Mouse (Mus musculus) intestine, embryonic 16.5 days (tissue): ENCODE measurements around the gene Mettl1. TPM values are rescaled to one million over a fixed set of nuclear protein-coding genes. Genes with fewer than 3 reads are reported as not detected.
A peak's percentile ranks its signal among the peaks of the same experiment; 100 is the strongest.
"Not testable (repeated sequence)": the region's sequence is repeated elsewhere in the genome, so short reads cannot be mapped to it uniquely, and the experiment has no call there.

Source experiments
- ATAC-seq: fragments of 200-750 bp; cut with Nextera tagmentation; 2 replicates; pipeline ENCODE4 v1.8.0; 2017; ENCODE audit warnings: moderate TSS enrichment, moderate library complexity
- H3K27ac ChIP-seq: fragments of 300-500 bp; sonication (generic); 2 replicates; pipeline ENCODE4 v1.5.1; 2014; ENCODE audit warnings: mild to moderate bottlenecking, low read length
- H3K27me3 ChIP-seq: fragments of 300-500 bp; sonication (generic); replicated peaks from 2 replicates; pipeline ENCODE4 v1.6.1; 2014; ENCODE audit warnings: low read length, control low read depth, mixed read lengths; ENCODE audit not compliant: control insufficient read depth, insufficient read depth
- H3K36me3 ChIP-seq: fragments of 300-500 bp; sonication (generic); 2 replicates; pipeline ENCODE4 v1.6.1; 2014; ENCODE audit warnings: low read length, control low read depth; ENCODE audit not compliant: control insufficient read depth, insufficient read depth
- H3K4me1 ChIP-seq: fragments of 300-500 bp; sonication (generic); 2 replicates; pipeline ENCODE4 v1.6.1; 2014; ENCODE audit warnings: low read length, control low read depth, mixed read lengths; ENCODE audit not compliant: control insufficient read depth, insufficient read depth
- H3K4me2 ChIP-seq: fragments of 300-500 bp; sonication (generic); 2 replicates; pipeline ENCODE4 v1.6.1; 2014; ENCODE audit warnings: low read depth, low read length, control low read depth
- H3K4me3 ChIP-seq: fragments of 300-500 bp; sonication (generic); 2 replicates; pipeline ENCODE4 v1.5.1; 2014; ENCODE audit warnings: mild to moderate bottlenecking, low read length
- H3K9ac ChIP-seq: fragments of 300-500 bp; sonication (generic); 2 replicates; pipeline ENCODE4 v1.6.1; 2014; ENCODE audit warnings: low read depth, low read length
- H3K9me3 ChIP-seq: fragments of 300-500 bp; sonication (generic); 2 replicates; pipeline ENCODE4 v1.6.1; 2016; ENCODE audit warnings: low read length, control low read depth; ENCODE audit not compliant: control insufficient read depth
- WGBS: fragments of 180-500 bp; shearing (Covaris S2); extraction: QIAGEN DNeasy Blood & Tissue Kit; methylation state at CpG from one replicate; pipeline ENCODE4 v1.1.7; 2014; 5-methylcytosine and 5-hydroxymethylcytosine counted together
- polyA plus RNA-seq: library from polyadenylated mRNA; unstranded; fragments of >200 nt; fragmentation: Nextera tagmentation; extraction: Ambion mirVana; gene quantifications from 2 replicates; pipeline ENCODE4 v1.2.1, GENCODE M21; 2015

Mettl1 gene
- polyA plus RNA-seq, 1 experiment from 2014 or later = 48.3 TPM

DNA sequence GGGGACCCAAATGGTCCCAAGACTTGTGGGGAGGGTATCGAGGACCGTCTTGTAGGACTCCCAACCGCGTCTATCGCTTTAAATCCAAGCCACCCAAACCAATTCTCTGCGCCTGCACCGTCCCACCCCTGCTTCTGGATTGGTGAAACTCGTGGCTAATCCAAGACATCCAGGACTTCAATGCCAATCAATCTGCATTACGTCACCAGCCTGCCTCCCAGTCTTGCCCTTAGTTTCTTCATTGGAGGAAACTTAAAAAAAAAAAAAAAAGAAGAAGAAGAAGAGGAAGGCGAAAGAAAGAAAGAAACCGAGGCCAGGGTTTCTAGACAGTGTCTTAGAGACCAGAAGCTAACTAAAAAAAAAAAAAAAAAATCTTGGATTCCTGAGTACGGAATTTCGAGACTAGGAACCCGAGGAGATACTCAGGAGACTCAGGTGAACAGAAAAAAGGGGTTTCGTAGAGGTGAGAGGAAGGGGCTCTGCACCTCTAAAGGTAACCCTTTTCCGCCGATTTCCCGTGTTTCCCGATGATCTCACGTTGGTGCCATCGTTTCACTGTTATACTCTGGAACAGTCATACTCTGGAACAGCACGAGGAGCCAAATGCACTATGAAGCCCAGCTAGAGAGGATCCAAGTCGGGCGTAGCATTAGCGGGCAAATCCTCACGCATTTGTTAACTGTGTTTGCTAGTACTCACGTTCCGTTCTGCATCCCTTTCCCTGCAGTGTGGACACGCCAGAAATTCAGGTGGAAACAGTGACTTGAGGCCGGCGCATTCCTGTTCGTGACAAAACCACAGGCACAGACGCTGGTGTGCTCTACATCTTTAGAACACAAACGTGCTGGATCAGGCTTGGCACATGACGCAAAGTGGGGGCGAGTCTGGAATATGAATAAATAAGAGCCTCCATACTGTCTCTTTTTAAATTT lies 29.2 kb downstream of the Mettl1 start, which contains the start of gene Tspan31:
Gene Tspan31, minus strand, starts transcription at position 75 of the 932 bp plus-strand sequence.
- H3K4me3 ChIP-seq = peak within 1 kb of the TSS; percentile 69
- peak within 1 kb of the TSS; percentile 94 for H3K4me2 ChIP-seq
- peak; percentile 86 for ATAC-seq
- WGBS = 1% methylated on average over 36 of the region's 36 CpGs
- no peaks in the 10 kb centered on the region for H3K9me3 ChIP-seq
- H3K9ac ChIP-seq = peak within 1 kb of the TSS; percentile 84
- H3K4me1 ChIP-seq = peaks cover 23% of the 10 kb centered on the region
- peaks cover 21% of the 10 kb centered on the region for H3K36me3 ChIP-seq
- H3K27ac ChIP-seq = peak within 1 kb of the TSS; percentile 86
- peaks cover 4% of the 10 kb centered on the region; the same call in 1 of the 2 replicates for H3K27me3 ChIP-seq

DNA sequence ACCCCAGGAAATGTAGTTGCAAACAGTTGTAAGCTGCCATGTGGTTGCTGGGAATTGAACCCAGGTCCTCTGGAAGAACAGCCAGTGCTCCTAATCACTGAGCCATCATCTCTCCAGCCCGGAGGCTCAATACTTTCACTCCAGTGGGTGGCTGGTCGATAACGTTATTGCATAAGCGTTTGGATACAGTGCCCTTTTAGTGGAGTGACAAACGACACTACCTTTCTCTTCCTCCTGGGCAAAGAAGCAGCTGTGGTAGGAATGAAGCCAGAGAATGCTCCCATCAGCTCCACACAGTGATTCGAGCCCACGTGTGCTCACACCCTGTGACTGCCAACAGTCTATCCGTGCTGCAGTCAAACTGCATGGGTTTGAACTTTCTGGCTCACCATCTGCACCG lies 30.0 kb downstream of the Mettl1 start:
- peaks cover 7% of the 10 kb centered on the region; the same call in 1 of the 2 replicates for H3K27me3 ChIP-seq
- WGBS = 64% methylated on average over 9 of the region's 9 CpGs
- H3K36me3 ChIP-seq = peaks cover 16% of the 10 kb centered on the region
- peak overlapping the region; percentile 80; the same call in 1 of the 2 replicates for H3K9ac ChIP-seq
- H3K27ac ChIP-seq = no peak overlapping the region
- H3K4me3 ChIP-seq = peak overlapping the region; percentile 69
- peaks cover 23% of the 10 kb centered on the region for H3K4me1 ChIP-seq
- H3K9me3 ChIP-seq = no peaks in the 10 kb centered on the region
- peak overlapping the region; percentile 94 for H3K4me2 ChIP-seq
- ATAC-seq = no peak

DNA sequence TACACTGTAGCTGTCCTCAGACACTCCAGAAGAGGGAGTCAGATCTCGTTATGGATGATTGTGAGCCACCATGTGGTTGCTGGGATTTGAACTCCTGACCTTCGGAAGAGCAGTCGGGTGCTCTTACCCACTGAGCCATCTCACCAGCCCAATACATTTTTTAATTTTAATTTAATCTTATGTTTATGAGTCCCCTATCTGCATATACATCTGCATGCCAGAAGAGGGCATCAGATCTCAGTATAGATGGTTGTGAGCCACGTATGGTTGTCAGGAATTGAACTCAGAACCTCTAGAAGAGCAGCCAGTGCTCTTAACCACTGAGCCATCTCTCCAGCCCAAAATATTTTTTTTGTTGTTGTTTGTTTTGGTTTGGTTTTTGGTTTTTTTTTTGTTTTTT lies 31.1 kb downstream of the Mettl1 start:
- not testable (repeated sequence) for H3K36me3 ChIP-seq, H3K4me3 ChIP-seq, H3K27ac ChIP-seq, H3K9ac ChIP-seq, H3K4me2 ChIP-seq, ATAC-seq, H3K9me3 ChIP-seq, H3K27me3 ChIP-seq
- peaks cover 16% of the 10 kb centered on the region for H3K4me1 ChIP-seq
- 81% methylated on average over 4 of the region's 4 CpGs for WGBS

DNA sequence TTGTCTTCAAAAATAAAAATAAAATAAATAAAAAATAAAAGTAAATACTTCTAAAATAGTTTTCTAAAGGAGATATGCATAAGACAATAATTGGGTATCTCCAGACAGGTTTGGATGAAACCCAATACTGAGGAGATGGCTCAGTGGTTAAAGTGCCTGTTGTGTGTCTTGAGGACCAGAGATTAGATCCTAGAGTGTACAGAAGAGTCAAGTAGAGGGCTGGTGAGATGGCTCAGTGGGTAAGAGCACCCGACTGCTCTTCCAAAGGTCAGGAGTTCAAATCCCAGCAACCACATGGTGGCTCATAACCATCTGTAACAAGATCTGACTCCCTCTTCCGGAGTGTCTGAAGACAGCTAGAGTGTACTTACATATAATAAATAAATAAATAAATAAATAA lies 31.8 kb downstream of the Mettl1 start:
- not testable (repeated sequence) for H3K27ac ChIP-seq, H3K4me2 ChIP-seq, ATAC-seq, H3K36me3 ChIP-seq, H3K9ac ChIP-seq, H3K4me3 ChIP-seq, H3K9me3 ChIP-seq
- Histone ChIP-seq H3K4me1 (peaks cover 17% of the 10 kb centered on the region), H3K27me3 (peaks cover 14% of the 10 kb centered on the region)
- 65% methylated on average over 2 of the region's 2 CpGs for WGBS

DNA sequence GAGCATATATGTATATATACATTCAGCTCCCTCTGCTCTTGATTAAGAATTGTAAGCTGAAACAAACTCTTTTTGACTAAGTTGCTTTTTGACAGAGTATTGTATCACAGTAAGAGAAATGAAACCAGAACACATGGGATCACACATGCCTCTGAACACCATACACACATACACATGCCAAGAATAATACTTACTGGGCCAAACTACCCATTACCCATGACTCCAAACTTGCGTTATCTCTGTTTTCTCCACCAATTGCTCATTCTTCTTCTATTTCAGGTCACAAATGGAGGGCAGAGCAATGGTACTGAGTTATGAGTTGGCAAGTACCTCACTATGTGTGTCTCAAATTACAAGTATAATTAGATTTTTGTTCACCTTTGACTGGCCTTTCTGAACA lies 32.8 kb downstream of the Mettl1 start:
- 91% methylated on average over 1 of the region's 1 CpGs for WGBS
- Histone ChIP-seq H3K4me1 (peaks cover 21% of the 10 kb centered on the region), H3K9ac (no peak overlapping the region), H3K9me3 (no peaks in the 10 kb centered on the region), H3K27me3 (peaks cover 23% of the 10 kb centered on the region), H3K27ac (no peak overlapping the region), H3K4me3 (no peak overlapping the region), H3K4me2 (no peak overlapping the region), H3K36me3 (no peaks in the 10 kb centered on the region)
- ATAC-seq = no peak

DNA sequence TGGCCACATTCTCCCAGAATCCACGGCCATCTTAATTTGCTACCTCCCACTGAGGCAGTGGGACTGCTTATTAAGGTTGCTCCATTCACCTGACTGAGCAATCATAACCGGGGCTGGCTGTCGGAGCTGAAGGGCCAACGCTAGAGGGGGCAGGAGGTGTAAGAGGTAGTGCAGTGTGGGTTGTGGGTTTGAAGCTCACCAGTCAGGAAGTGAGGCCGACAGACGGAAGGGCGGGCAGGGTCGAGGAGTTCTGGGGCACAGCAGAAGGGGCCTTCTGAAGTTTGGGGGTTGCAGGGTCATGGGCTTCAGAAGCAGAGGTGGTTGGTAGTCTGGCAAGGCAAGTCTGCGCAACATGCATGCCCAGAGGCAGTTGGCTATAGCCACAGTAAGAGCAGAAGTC lies 33.9 kb downstream of the Mettl1 start, which contains the start of gene Agap2:
Gene Agap2, plus strand, starts transcription at position 205 of the 400 bp plus-strand sequence.
- no peak for ATAC-seq
- peaks cover 27% of the 10 kb centered on the region for H3K4me1 ChIP-seq
- H3K27me3 ChIP-seq = peaks cover 34% of the 10 kb centered on the region
- no peaks in the 10 kb centered on the region for H3K36me3 ChIP-seq
- H3K4me3 ChIP-seq = no peak within 1 kb of the TSS
- no peak within 1 kb of the TSS for H3K27ac ChIP-seq
- H3K4me2 ChIP-seq = no peak within 1 kb of the TSS
- H3K9ac ChIP-seq = no peak within 1 kb of the TSS
- 59% methylated on average over 9 of the region's 9 CpGs for WGBS
- no peaks in the 10 kb centered on the region for H3K9me3 ChIP-seq

DNA sequence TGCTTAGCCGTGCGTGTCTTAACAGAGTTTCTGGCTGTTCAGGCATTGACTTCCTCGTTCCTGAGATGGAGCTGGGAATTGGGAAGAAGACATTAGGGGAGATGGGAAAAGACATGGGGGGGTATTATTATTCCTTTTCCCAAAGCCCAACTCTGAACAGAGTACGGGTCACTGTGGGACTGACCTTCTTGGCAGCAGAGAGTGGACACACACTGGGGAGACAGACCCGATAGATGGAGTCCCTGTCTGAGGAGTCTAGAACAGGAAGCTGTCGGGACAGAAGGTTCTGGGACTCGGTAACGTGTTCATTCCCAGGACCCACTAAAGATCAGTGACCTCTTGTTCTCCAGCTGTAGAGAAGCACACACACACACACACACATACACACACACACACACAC lies 34.4 kb downstream of the Mettl1 start:
- H3K27me3 ChIP-seq = peaks cover 40% of the 10 kb centered on the region
- peaks cover 32% of the 10 kb centered on the region for H3K4me1 ChIP-seq
- H3K9me3 ChIP-seq = no peaks in the 10 kb centered on the region
- H3K4me2 ChIP-seq = no peak overlapping the region
- ATAC-seq = no peak
- no peak overlapping the region for H3K4me3 ChIP-seq
- H3K9ac ChIP-seq = no peak overlapping the region
- H3K36me3 ChIP-seq = no peaks in the 10 kb centered on the region
- no peak overlapping the region for H3K27ac ChIP-seq
- WGBS = 68% methylated on average over 8 of the region's 8 CpGs

DNA sequence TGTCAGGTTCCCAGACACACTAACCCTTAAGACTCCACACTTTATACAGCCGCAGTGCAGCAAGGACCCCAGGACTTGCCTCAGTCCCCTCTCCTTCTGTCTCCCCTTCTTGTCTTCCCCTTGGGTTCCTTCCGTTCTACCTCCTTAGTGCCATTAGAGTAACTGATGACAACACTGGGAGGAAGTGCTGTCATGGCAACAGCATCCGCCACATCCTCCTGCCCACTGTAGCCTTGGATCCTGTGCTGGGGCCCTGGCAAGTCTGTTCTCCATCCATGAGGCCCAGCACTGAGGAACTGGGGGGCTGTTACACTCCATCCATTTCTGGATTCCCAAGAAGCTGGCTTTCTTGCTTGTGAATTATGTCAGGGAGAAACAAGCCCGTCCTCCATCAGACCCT lies 34.9 kb downstream of the Mettl1 start:
- no peaks in the 10 kb centered on the region for H3K9me3 ChIP-seq
- no peak overlapping the region for H3K4me2 ChIP-seq
- WGBS = 33% methylated on average over 4 of the region's 4 CpGs
- no peaks in the 10 kb centered on the region for H3K36me3 ChIP-seq
- H3K27ac ChIP-seq = no peak overlapping the region
- H3K4me1 ChIP-seq = peaks cover 33% of the 10 kb centered on the region
- peaks cover 44% of the 10 kb centered on the region for H3K27me3 ChIP-seq
- ATAC-seq = no peak
- no peak overlapping the region for H3K9ac ChIP-seq
- no peak overlapping the region for H3K4me3 ChIP-seq

DNA sequence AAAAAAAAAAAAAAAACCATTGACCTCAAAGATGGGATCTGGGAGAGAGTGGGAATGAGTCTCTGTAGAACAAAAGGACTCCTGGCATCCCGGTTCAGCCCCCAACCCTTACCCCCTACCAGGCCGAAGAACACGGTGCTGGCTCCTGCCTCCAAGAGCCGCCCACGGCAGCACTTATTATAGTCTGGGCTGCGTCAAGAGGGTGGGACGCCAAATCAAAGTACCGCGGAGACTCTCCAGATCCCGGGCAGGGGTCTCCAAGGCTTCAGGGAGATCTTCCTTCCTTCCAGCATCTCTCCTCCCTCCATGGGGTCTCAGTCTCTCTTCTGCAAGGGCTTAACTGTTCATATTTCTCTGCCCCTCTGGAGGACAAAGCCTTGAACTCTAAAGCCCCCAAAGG lies 36.3 kb downstream of the Mettl1 start:
- Histone ChIP-seq H3K4me1 (peaks cover 40% of the 10 kb centered on the region), H3K9me3 (no peaks in the 10 kb centered on the region), H3K4me3 (no peak overlapping the region), H3K27ac (no peak overlapping the region), H3K9ac (no peak overlapping the region), H3K36me3 (no peaks in the 10 kb centered on the region), H3K27me3 (peaks cover 56% of the 10 kb centered on the region), H3K4me2 (no peak overlapping the region)
- ATAC-seq = no peak
- 8% methylated on average over 10 of the region's 10 CpGs for WGBS
